Mouse (Mus musculus) embryonic facial prominence, embryonic 13.5 days (tissue): ENCODE results near the gene C87436. TPM values are rescaled to one million over a fixed set of nuclear protein-coding genes. Genes with fewer than 3 reads are reported as not detected.

ENCODE experiments used
- ATAC-seq: fragments of 200-750 bp; cut with Nextera tagmentation; 2 replicates; pipeline ENCODE4 v1.8.0; 2017; ENCODE audit warnings: low read depth; ENCODE audit not compliant: insufficient number of reproducible peaks, insufficient read depth, low FRiP score, low TSS enrichment
- H3K27ac ChIP-seq: fragments of 300-500 bp; sonication (generic); 2 replicates; pipeline ENCODE4 v1.5.1; 2015; ENCODE audit warnings: moderate library complexity, mild to moderate bottlenecking, inconsistent platforms
- H3K27me3 ChIP-seq: fragments of 300-500 bp; sonication (generic); 2 replicates; pipeline ENCODE4 v1.6.1; 2015; ENCODE audit warnings: mild to moderate bottlenecking, inconsistent platforms
- H3K36me3 ChIP-seq: fragments of 300-500 bp; sonication (generic); 2 replicates; pipeline ENCODE4 v1.6.1; 2015; ENCODE audit warnings: mild to moderate bottlenecking, inconsistent platforms
- H3K4me1 ChIP-seq: fragments of 300-500 bp; sonication (generic); 2 replicates; pipeline ENCODE4 v1.6.1; 2015; ENCODE audit warnings: inconsistent platforms
- H3K4me2 ChIP-seq: fragments of 300-500 bp; sonication (generic); 2 replicates; pipeline ENCODE4 v1.6.1; 2015; ENCODE audit warnings: moderate library complexity, mild to moderate bottlenecking, inconsistent platforms
- H3K4me3 ChIP-seq: fragments of 300-500 bp; sonication (generic); 2 replicates; pipeline ENCODE4 v1.5.1; 2015; ENCODE audit warnings: mild to moderate bottlenecking, inconsistent platforms
- H3K9ac ChIP-seq: fragments of 300-500 bp; sonication (generic); 2 replicates; pipeline ENCODE4 v1.6.1; 2015; ENCODE audit warnings: mild to moderate bottlenecking, inconsistent platforms
- H3K9me3 ChIP-seq: fragments of 300-500 bp; sonication (generic); 2 replicates; pipeline ENCODE4 v1.6.1; 2016; ENCODE audit warnings: inconsistent platforms
- WGBS: fragments of 180-500 bp; shearing (Covaris S2); methylation state at CpG from one replicate; pipeline ENCODE4 v1.1.7; 2015; ENCODE audit warnings: mixed read lengths; 5-methylcytosine and 5-hydroxymethylcytosine counted together
- polyA plus RNA-seq: library from polyadenylated mRNA; unstranded; fragments of >200 nt; fragmentation: Nextera tagmentation; extraction: Ambion mirVana; gene quantifications from 2 replicates; pipeline ENCODE4 v1.2.1, GENCODE M21; 2015

C87436 gene
- polyA plus RNA-seq, 1 experiment from 2014 or later = 31.4 TPM

- WGBS = 81% methylated on average over 2 of the region's 2 CpGs
- no peak overlapping the region for H3K27ac ChIP-seq
- peaks cover 24% of the 10 kb centered on the region for H3K4me1 ChIP-seq
- H3K9me3 ChIP-seq = no peaks in the 10 kb centered on the region
- H3K27me3 ChIP-seq = peaks cover 4% of the 10 kb centered on the region; the same call in 1 of the 2 replicates
- no peak for ATAC-seq
- no peak overlapping the region for H3K4me3 ChIP-seq
- no peaks in the 10 kb centered on the region for H3K36me3 ChIP-seq
- no peak overlapping the region for H3K4me2 ChIP-seq
- no peak overlapping the region for H3K9ac ChIP-seq
Measured at GRCm38 (mm10) chr6:86399995-86400394, 38.2 kb upstream of the C87436 start.

DNA sequence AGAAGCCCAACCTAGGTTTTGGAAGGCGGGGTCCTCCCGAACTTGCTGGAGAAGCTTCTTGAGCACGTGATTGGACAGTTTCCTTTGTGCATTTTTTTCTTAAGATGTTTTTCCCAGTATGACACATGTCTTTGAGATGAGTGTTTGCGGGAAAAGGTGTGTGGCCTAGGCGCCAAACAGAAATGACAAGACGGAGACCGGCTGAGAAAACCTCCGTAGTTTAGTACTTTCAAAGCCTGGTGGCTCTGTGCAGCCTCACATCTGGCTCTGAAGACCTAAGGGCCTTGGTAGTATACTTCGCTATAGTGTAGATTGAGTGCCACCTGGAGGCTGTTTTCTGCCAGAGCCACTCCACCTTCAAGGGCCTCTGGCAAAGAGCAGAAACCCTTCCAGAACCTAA is 37.2 kb upstream of the C87436 start:
- Histone ChIP-seq H3K9me3 (no peaks in the 10 kb centered on the region), H3K36me3 (no peaks in the 10 kb centered on the region), H3K27me3 (peaks cover 4% of the 10 kb centered on the region; the same call in 1 of the 2 replicates), H3K27ac (no peak overlapping the region), H3K4me1 (peaks cover 16% of the 10 kb centered on the region), H3K9ac (peak overlapping the region; percentile 52; the same call in 1 of the 2 replicates), H3K4me2 (peak overlapping the region; percentile 56), H3K4me3 (peak overlapping the region; percentile 34)
- no peak for ATAC-seq
- 1% methylated on average over 9 of the region's 9 CpGs for WGBS

DNA sequence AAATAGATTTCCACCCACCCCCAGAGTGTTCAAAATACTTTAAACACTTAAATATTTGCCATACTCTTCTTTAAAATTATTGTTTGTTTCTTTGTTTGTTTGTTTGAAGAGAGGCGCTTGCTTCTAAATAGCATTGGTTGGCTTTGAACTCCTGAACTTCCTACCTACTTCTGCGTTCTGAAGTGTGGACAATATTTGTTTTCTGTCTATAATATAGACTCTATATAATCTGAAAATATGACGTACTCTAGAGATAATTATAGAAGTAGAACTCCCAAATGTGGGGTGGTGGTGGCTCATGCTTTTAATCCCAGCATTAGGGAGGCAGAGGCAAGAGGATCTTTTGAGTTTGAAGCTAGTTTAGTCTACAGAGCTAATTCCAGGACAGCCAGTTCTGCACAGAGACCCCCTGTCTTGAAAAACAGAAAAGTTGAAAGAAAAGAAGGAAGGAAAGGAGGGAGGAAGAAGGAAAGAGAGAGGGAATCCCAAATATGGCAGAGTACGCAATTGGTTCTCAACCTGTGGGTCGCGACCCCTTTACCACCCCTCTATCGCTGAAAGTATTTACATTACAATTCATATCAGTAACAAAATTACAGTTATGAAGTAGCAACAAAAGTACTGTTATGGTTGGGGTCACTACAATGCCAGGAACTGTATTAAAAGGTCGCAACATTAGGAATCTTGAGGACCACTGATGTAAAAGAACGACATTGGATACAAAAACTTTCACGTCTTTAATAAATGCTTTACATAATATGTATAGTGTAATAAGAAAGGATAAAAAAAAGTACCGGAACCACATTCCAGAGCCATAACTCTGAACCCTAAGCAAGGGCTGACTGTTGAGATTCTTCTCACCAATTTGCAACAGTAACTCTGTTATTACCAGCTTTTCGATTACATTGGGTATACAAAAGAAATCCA is 35.2 kb upstream of the C87436 start:
- Histone ChIP-seq H3K36me3 (peaks cover 6% of the 10 kb centered on the region; the same call in 1 of the 2 replicates), H3K4me3 (peak overlapping the region; percentile 91), H3K4me2 (peak overlapping the region; percentile 65), H3K4me1 (peaks cover 18% of the 10 kb centered on the region; the same call in 1 of the 2 replicates), H3K9me3 (no peaks in the 10 kb centered on the region), H3K27ac (peak overlapping the region; percentile 51), H3K9ac (peak overlapping the region; percentile 44), H3K27me3 (peaks cover 4% of the 10 kb centered on the region; the same call in 1 of the 2 replicates)
- ATAC-seq = no peak
- WGBS = 32% methylated on average over 12 of the region's 12 CpGs

GRCm38 (mm10) chr6:86403728-86404099 is 34.5 kb upstream of the C87436 start:
- Histone ChIP-seq H3K27me3 (peaks cover 2% of the 10 kb centered on the region; the same call in 1 of the 2 replicates), H3K4me2 (peak overlapping the region; percentile 65), H3K27ac (peak overlapping the region; percentile 100), H3K4me1 (peaks cover 18% of the 10 kb centered on the region; the same call in 1 of the 2 replicates), H3K9ac (peak overlapping the region; percentile 99), H3K4me3 (peak overlapping the region; percentile 91), H3K36me3 (peaks cover 6% of the 10 kb centered on the region; the same call in 1 of the 2 replicates), H3K9me3 (no peaks in the 10 kb centered on the region)
- WGBS = under 1% methylated on average over 15 of the region's 15 CpGs
- peak; percentile 65 for ATAC-seq

DNA sequence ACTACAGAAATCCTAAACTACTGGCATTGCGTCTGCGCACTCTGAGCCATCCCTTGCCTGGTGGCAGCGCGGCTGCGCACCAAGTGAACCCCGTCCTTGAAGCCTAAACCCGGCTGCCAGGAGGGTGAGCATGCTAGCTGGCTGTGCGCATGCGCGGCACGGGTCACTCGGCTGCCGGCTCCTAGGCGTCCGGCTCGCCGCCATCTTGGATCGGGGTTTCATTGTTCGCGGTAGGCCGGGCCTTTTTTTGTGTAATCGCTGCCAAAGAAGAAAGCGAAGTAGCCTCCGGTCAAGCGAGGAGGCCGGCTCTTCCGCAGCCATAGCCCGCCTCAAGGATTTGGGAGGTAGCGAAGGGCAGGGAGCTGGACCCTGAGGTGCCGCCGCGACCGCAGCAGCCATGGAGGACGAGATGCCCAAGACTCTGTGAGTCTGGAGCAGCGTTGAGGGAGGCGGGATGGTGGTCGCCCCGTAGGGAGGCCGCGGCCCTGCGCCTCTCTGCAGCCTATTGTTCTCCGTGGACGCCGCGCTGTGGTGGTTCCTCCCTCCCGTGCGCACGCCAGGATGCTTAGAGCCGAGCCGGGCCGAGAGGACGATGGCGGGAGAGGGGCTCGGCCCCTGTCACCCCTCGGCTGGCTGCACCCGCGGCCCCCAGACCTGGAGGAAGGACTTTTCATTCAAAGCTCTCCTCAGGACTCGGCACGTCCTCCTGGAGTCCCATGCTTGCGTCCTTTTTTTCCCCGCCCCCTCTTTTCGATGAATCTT is 33.9 kb upstream of the C87436 start, which contains the start of gene Tia1:
TSS of gene Tia1 (plus strand) at position 120 of the 762 bp plus-strand sequence.
- under 1% methylated on average over 61 of the region's 62 CpGs for WGBS
- peak; percentile 95 for ATAC-seq
- no peaks in the 10 kb centered on the region for H3K27me3 ChIP-seq

DNA sequence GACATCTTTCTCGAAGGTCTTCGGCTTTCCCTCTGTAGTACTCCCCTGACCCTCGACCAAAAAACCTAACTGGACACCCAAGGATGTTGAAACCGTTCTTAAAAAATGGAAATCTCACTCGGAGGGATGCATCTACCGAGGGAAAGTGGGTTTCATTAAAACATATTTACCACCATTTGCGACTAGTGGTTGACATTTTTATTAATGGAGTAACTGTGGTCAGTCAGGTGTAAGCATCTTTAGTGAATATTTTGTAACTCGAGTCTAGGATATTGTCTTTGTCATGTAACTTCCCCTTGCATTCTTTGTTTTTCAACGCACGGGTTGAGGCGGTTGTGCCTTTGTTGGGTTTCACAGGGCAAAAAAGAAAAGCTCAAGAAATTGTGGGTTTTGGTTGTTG is 33.2 kb upstream of the C87436 start:
- H3K36me3 ChIP-seq = peaks cover 6% of the 10 kb centered on the region; the same call in 1 of the 2 replicates
- H3K4me3 ChIP-seq = peak overlapping the region; percentile 91
- H3K27me3 ChIP-seq = no peaks in the 10 kb centered on the region
- WGBS = under 1% methylated on average over 11 of the region's 11 CpGs
- peaks cover 18% of the 10 kb centered on the region; the same call in 1 of the 2 replicates for H3K4me1 ChIP-seq
- no peak for ATAC-seq
- peak overlapping the region; percentile 100 for H3K27ac ChIP-seq
- peak overlapping the region; percentile 65 for H3K4me2 ChIP-seq
- H3K9ac ChIP-seq = peak overlapping the region; percentile 99
- H3K9me3 ChIP-seq = no peaks in the 10 kb centered on the region

More for the DNA sequence above, 33.9 kb upstream of the C87436 start, which contains the start of gene Tia1:
- Histone ChIP-seq H3K36me3 (peaks cover 6% of the 10 kb centered on the region; the same call in 1 of the 2 replicates), H3K9ac (peak within 1 kb of the TSS; percentile 99), H3K9me3 (no peaks in the 10 kb centered on the region), H3K4me1 (peaks cover 18% of the 10 kb centered on the region; the same call in 1 of the 2 replicates), H3K27ac (peak within 1 kb of the TSS; percentile 100), H3K4me2 (peak within 1 kb of the TSS; percentile 65), H3K4me3 (peak within 1 kb of the TSS; percentile 91)

DNA sequence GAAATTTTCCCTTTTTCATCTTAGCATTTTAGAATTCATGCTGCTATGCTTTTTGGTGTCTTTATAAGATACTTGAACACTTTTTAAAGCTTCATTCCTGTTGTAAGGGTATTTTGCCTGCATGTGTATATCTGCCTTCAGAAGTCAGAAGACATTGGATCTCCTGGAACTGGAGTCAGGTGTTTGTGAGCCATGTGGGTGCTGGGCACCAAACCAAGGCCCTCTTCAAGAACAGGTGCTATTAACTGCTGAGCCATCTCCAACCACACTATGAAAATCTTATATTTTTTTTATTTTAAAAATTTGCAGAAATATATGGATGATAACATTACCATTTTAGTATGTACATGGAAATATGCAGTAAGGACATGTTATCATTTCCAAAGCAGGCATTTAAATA is 31.9 kb upstream of the C87436 start:
- Histone ChIP-seq H3K9me3 (no peaks in the 10 kb centered on the region), H3K4me1 (peaks cover 13% of the 10 kb centered on the region; the same call in 1 of the 2 replicates), H3K4me3 (peak overlapping the region; percentile 91), H3K4me2 (peak overlapping the region; percentile 65), H3K27me3 (no peaks in the 10 kb centered on the region), H3K36me3 (peaks cover 6% of the 10 kb centered on the region; the same call in 1 of the 2 replicates), H3K27ac (no peak overlapping the region), H3K9ac (no peak overlapping the region)
- no peak for ATAC-seq

DNA sequence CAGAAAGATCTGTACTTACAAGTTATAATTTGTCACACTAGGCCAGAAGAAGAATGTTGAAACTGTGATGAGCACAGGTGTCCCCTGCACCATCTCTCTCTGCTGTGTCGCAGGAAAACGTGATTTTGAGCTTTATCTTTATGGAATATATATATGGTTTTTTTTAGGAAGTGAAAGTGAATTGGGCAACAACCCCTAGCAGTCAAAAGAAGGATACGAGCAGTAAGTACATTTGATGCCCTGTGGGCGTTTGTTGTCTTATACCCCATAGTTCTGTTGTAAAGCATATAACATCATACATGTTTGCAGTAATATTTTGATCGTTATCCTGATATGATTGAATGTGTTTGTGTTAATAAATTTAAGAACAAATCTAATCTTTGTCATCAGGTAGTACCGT is 19.5 kb upstream of the C87436 start:
- H3K27ac ChIP-seq = no peak overlapping the region
- H3K4me2 ChIP-seq = no peak overlapping the region
- 89% methylated on average over 6 of the region's 6 CpGs for WGBS
- no peak for ATAC-seq
- H3K9ac ChIP-seq = no peak overlapping the region
- peaks cover 84% of the 10 kb centered on the region for H3K36me3 ChIP-seq
- no peak overlapping the region for H3K4me3 ChIP-seq
- no peaks in the 10 kb centered on the region for H3K9me3 ChIP-seq
- H3K27me3 ChIP-seq = no peaks in the 10 kb centered on the region
- no peaks in the 10 kb centered on the region for H3K4me1 ChIP-seq

GRCm38 (mm10) chr6:86419239-86419638 is 18.9 kb upstream of the C87436 start:
- no peaks in the 10 kb centered on the region for H3K27me3 ChIP-seq
- no peaks in the 10 kb centered on the region for H3K9me3 ChIP-seq
- no peak overlapping the region for H3K4me3 ChIP-seq
- ATAC-seq = no peak
- peaks cover 82% of the 10 kb centered on the region for H3K36me3 ChIP-seq
- 84% methylated on average over 3 of the region's 3 CpGs for WGBS
- H3K4me1 ChIP-seq = no peaks in the 10 kb centered on the region
- no peak overlapping the region for H3K4me2 ChIP-seq
- no peak overlapping the region for H3K27ac ChIP-seq
- H3K9ac ChIP-seq = no peak overlapping the region

GRCm38 (mm10) chr6:86420491-86420890 is 17.7 kb upstream of the C87436 start:
- Histone ChIP-seq H3K4me1 (no peaks in the 10 kb centered on the region), H3K27me3 (no peaks in the 10 kb centered on the region), H3K36me3 (peaks cover 84% of the 10 kb centered on the region), H3K4me2 (no peak overlapping the region), H3K9ac (no peak overlapping the region), H3K27ac (no peak overlapping the region), H3K4me3 (no peak overlapping the region), H3K9me3 (no peaks in the 10 kb centered on the region)
- 81% methylated on average over 6 of the region's 6 CpGs for WGBS
- ATAC-seq = no peak

DNA sequence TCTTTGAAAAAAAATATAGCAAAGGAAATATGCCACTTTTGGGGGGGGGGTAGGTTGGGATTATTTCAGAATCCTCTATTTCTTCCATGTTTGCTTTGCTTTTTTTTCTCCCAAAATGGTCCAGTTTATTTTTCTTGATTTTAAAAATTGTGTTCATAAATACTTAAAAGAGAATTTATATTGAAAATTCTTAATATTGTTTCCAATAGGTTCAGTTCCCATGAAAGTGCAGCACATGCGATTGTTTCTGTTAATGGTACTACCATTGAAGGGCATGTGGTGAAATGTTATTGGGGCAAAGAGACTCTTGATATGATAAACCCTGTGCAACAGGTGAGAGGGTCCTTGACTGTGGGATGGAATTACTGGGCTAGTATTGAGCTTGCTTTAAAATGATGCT is 11.8 kb upstream of the C87436 start, which contains the start of gene Gm44790:
TSS of gene Gm44790 (plus strand) at position 301 of the 400 bp plus-strand sequence.
- H3K9ac ChIP-seq = no peak within 1 kb of the TSS
- no peak within 1 kb of the TSS for H3K4me2 ChIP-seq
- H3K27me3 ChIP-seq = no peaks in the 10 kb centered on the region
- peaks cover 79% of the 10 kb centered on the region for H3K36me3 ChIP-seq
- whole genome bisulfite sequencing = 92% methylated on average over 1 of the region's 1 CpGs
- no peaks in the 10 kb centered on the region for H3K4me1 ChIP-seq
- H3K9me3 ChIP-seq = no peaks in the 10 kb centered on the region
- H3K4me3 ChIP-seq = no peak within 1 kb of the TSS
- no peak for ATAC-seq
- no peak within 1 kb of the TSS for H3K27ac ChIP-seq
